Mouse (Mus musculus) spleen, adult 2 months (tissue): ENCODE results near the gene Ttc38.

Experiments
- CTCF ChIP-seq: fragments of 200-500 bp; IDR thresholded peaks from 2 replicates; pipeline ENCODE4 v1.5.1; 2011; ENCODE audit warnings: mild to moderate bottlenecking, inconsistent platforms; ENCODE audit not compliant: insufficient read depth, insufficient read length, insufficient replicate concordance; ENCODE audit errors: extremely low read depth
- POLR2A ChIP-seq: fragments of 200-500 bp; IDR thresholded peaks from 2 replicates; pipeline ENCODE4 v1.6.1; 2011; ENCODE audit warnings: low read depth, low read length, inconsistent platforms

- TF ChIP-seq CTCF (no peak), POLR2A (no peak)
Measured at GRCm38 (mm10) chr15:85786711-85787110, 45.4 kb upstream of the Ttc38 start.
